Mouse (Mus musculus) bone marrow macrophage, adult 2 months (primary cell): ENCODE results near the gene Nckap5. TPM values are rescaled to one million over a fixed set of nuclear protein-coding genes. Genes with fewer than 3 reads are reported as not detected.
"Not testable (repeated sequence)": the region's sequence is repeated elsewhere in the genome, so short reads cannot be mapped to it uniquely, and the experiment has no call there.

Experiments
- H3K27ac ChIP-seq: 2 replicates; pipeline ENCODE4 v1.5.1; 2012; ENCODE audit warnings: low read depth, low read length; ENCODE audit not compliant: insufficient read depth
- H3K4me1 ChIP-seq: 2 replicates; pipeline ENCODE4 v1.6.1; 2012; ENCODE audit warnings: low read length; ENCODE audit not compliant: control insufficient read depth, insufficient read depth
- H3K4me3 ChIP-seq: 2 replicates; pipeline ENCODE4 v1.5.1; 2012; ENCODE audit warnings: mild to moderate bottlenecking, low read length, moderate library complexity; ENCODE audit not compliant: insufficient read depth
- CTCF ChIP-seq: IDR thresholded peaks from 2 replicates; pipeline ENCODE4 v1.5.1; 2012; ENCODE audit warnings: low read depth, mild to moderate bottlenecking, low read length, moderate library complexity
- POLR2A ChIP-seq: IDR thresholded peaks from 2 replicates; pipeline ENCODE4 v1.6.1; 2012; ENCODE audit warnings: mild to moderate bottlenecking, low read depth, low read length, borderline replicate concordance
- polyA plus RNA-seq: library from polyadenylated mRNA; stranded (reverse); fragments of >200 nt; gene quantifications from 2 replicates; pipeline ENCODE4 v1.2.4, GENCODE M21; 2012; ENCODE audit not compliant: missing spikeins, insufficient read depth, insufficient read length

Nckap5 gene
- polyA plus RNA-seq, 1 experiment = not detected

DNA sequence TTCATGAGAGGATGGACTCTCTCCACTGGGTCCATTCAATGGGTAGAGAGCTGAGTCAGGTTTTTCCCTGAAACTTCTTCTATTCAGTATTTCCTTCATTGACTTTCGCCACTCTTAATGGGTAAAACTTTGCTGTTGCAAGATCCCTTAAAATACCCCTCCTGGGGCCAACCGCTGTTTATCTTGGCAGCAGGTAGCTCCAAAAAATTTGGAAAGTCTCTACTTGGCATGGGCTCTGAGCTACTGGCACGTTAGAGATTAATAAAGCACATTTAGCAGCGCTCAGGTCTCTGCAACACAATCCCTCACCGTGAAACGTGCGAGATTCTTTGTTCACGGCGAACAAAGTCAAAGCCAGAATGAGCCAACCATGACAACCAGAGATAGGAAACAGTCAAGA is 1.6 kb downstream of the Nckap5 start:
- Histone ChIP-seq H3K27ac (no peak overlapping the region), H3K4me3 (no peak overlapping the region), H3K4me1 (no peaks in the 10 kb centered on the region)
- TF ChIP-seq POLR2A (no peak), CTCF (no peak)

DNA sequence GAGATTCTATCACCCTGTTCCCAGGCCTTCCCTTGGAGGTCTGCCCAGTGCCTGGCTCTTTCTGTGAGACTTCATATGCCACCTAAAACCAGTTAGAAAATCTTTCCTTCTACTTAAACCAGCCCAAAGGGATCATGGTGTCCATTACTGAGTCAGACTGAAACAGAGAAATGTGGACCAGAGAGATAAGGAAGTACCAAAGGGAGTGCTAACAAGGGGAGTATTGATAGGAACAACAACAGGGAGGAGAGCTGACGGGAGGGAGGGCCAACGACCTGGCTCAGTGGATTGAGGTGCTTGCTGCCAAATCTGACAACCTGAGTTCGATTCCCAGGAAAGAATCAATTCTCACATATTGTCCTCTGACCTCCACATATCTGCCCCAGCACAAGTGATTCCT is 5.8 kb downstream of the Nckap5 start:
- Histone ChIP-seq H3K4me3 (no peak overlapping the region), H3K27ac (no peak overlapping the region), H3K4me1 (no peaks in the 10 kb centered on the region)
- no peak for TF ChIP-seq CTCF
- TF ChIP-seq POLR2A = no peak

DNA sequence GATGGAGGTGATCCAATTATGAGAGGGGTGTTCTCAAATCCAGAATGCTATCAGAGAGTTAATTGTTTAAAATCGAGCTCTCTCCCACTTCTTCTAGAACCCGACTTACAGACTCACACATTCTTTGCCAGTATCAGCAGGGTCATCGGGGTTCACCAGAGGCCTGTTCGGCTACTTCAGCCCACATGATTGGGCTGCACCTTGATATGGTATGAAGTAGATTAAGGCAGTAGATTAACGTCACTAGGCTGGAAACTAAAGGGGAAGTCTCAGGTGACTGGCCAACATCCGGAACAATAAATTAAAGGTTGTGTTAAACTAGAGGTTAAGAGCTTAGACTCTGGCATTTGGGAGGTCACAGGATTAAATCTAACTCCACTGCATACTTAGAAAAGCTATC is 8.4 kb downstream of the Nckap5 start:
- Histone ChIP-seq H3K4me1 (no peaks in the 10 kb centered on the region), H3K27ac (no peak overlapping the region), H3K4me3 (no peak overlapping the region)
- TF ChIP-seq POLR2A (no peak), CTCF (no peak)

DNA sequence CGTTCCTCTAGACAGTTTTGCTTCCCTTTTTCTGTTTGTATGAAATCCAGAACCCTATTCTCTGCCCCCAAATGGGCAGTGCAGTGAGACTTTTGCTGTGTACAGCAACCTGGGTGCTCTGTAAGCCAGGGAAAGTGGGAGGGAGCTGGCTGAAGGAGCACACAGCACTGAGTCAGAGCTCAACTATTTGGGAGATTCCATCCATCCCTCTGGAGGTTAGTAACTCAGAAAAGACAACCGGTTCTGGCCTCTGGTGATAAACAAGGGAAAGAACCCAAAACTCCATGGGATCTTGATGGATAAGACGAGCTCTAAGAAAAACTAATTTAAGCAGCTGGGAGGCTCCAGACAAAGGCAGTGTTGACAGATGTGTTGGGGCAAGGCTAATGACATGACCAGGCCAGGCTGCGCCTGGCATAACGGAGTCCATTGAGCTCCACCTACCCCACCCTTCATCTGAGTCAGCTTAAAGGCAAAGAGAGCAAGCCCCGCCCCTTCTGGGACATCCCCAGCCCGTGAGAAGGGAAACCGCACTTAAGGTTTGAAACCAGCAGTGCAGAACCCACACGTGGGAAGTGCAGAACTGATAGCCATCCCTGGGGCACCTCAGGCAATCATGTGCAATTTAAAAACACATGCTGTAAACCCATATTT is 13.1 kb downstream of the Nckap5 start:
- H3K4me3 ChIP-seq = no peak overlapping the region
- no peaks in the 10 kb centered on the region for H3K4me1 ChIP-seq
- TF ChIP-seq POLR2A (no peak), CTCF (no peak)
- H3K27ac ChIP-seq = no peak overlapping the region

DNA sequence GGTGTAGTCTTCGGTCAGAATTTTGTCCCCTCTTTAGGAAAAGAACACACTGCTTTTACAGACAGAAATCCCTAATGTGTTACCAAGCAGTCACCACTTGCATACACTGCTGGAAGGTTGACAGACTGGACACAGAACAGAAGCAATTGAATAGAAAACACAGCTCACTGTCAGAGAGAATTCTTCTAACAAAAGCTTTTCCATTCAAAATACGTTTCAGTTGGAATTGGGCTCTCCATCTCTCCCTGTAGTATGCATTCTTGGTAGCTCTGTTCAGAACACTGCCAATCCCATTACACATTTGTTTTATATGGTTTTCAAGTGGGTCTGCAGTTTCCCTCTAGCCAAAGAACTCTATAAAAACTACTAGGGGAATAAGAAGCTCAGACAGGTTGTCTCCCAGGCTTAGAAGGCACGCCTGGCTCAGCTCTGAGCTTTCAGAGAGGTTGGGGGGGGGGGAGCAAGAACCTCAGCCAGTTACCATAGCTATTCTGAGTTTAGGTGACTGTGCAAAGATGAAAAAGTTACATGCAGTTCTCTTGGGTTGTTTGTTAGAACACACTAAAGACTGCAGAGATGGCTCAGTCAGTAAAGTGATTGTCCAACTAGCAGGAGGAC is 23.5 kb downstream of the Nckap5 start:
- Histone ChIP-seq H3K4me3 (no peak overlapping the region), H3K27ac (no peak overlapping the region), H3K4me1 (no peaks in the 10 kb centered on the region)
- TF ChIP-seq CTCF (no peak), POLR2A (no peak)

DNA sequence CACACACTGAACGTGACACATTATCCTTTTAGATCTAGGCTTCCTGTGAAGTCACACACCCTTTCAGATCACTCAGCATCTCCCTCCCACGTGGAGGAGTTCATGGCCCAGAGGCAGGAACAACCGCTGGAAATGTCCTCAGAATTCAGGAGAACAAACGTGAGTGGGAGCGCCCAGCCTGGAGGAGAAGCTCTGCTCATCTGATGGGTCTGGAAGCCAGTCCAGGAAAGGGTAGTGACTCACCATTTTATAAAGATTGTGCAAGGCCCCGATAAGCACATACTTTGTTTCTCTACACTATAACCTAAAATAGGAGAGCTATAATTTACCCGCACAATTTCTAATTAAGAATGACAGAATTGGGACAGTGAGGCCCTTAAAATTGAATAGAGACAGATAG is 24.1 kb downstream of the Nckap5 start:
- no peak overlapping the region for H3K4me3 ChIP-seq
- H3K27ac ChIP-seq = no peak overlapping the region
- TF ChIP-seq CTCF (no peak), POLR2A (no peak)
- no peaks in the 10 kb centered on the region for H3K4me1 ChIP-seq

DNA sequence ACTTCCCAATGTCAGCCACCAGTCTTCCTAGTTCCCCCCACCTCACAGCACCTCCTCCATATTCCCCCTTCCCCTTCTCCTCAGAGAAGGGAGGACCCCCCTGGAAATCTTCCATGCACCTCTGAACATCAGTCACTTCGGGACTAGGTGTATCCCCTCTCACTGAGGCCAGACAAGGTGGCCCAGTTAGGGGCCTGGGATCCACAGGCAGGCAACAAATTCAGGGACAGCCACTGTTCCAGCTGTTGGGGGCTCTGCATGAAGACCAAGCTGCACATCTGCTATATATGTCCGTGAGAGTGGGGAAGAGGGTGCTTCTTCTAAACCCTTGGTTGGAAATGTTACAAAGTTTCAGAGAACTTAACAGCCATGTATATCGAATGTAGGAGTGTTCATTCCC is 28.2 kb downstream of the Nckap5 start:
- Histone ChIP-seq H3K27ac (no peak overlapping the region), H3K4me1 (no peaks in the 10 kb centered on the region), H3K4me3 (no peak overlapping the region)
- TF ChIP-seq POLR2A (no peak), CTCF (no peak)

DNA sequence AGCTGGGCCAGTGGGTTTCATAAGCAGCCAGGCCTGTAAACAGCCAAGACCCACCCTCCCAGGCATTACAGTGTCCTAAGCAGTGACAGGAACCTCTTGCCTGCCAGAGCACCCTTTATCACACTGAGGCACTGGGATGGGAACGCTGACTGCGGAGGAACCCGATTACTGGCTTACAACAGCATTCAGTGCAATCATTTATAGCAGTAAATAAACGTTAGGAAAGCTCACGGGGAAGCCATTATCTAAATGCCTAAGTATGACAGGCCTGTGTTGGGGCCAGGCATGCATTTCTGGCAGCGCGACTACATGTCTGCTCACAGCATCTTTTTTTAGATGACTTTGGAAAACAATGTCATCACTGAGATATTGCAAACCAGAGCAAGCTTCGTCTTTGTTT is 28.9 kb downstream of the Nckap5 start:
- Histone ChIP-seq H3K27ac (no peak overlapping the region), H3K4me3 (no peak overlapping the region), H3K4me1 (no peaks in the 10 kb centered on the region)
- TF ChIP-seq CTCF (no peak), POLR2A (no peak)

DNA sequence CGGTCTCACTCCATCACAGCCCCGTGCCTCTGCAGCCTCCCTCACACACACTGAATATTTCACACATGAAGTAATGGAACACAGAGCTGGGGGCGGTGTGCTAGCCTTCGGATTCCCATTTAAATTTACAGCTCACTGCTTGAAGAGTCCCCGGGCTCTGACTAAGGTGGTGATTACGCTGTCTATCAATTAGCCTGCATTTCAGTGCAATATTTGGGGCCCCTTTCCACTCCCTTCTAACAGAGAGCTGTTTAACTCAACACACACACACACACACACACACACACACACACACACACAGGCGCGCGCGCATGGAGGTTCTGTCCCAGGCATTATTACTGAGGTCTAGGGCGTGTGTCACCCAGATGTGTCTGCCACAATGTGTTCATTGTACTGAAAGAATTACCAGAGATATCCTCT is 31.2 kb downstream of the Nckap5 start:
- H3K27ac ChIP-seq = no peak overlapping the region
- no peak for TF ChIP-seq CTCF
- no peak for TF ChIP-seq POLR2A
- no peaks in the 10 kb centered on the region for H3K4me1 ChIP-seq
- H3K4me3 ChIP-seq = no peak overlapping the region

DNA sequence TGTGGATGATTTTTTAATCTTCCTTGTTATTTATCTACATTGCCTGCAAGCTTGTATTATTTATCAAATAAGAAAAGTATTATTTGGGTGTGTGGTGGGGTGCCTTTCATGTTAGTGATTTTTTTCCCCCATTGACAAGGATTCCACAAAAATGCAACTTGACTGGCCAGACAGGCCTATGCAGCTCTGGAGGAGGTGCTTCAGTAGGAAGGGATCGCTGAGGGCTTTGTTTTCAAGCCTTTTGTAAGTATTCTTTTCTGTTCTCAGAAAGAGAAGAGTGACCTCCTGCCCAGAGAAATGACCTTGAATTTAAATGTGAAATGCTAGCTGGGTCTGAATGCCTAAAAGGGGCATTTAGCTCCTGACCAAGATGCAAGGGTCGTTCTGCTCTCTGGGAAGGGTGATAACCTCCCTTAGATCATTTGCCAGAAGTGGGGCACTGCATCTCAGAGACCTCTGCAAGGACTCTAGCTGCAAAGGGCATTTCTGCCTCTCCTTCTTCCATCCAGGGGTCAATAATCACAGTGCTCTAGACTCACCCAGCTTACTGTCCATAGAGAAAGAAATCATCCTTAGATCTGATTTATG is 50.2 kb downstream of the Nckap5 start:
- not testable (repeated sequence) for H3K4me1 ChIP-seq, H3K27ac ChIP-seq, H3K4me3 ChIP-seq

DNA sequence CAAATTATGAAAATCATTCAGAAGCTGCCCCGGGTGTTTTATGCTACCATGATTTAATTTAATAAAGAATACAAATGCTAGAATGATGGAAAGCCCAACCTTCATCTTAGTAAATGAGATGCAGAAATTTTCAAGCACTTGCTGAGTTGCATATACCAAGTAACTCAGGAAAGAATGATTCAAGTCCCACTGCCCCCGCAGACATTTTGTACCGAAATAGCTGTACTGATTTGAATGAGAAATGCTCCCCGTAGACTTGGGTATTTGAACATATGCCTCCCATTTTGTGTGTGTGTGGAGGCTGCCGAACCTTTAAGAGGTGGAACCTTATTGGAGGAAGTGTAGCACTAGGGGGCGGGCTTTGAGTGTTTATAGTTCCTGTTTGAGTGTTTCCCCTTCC is 56.7 kb downstream of the Nckap5 start:
- H3K27ac ChIP-seq, H3K4me3 ChIP-seq, H3K4me1 ChIP-seq: not testable (repeated sequence)
